Mouse (Mus musculus) neural tube, embryonic 14.5 days (tissue): ENCODE results near the gene Acss1. TPM values are rescaled to one million over a fixed set of nuclear protein-coding genes. Genes with fewer than 3 reads are reported as not detected.

Source experiments
- ATAC-seq: fragments of 200-750 bp; cut with Nextera tagmentation; 2 replicates; pipeline ENCODE4 v1.8.0; 2017; ENCODE audit warnings: low read depth, mild to moderate bottlenecking, moderate TSS enrichment, moderate library complexity
- H3K27ac ChIP-seq: fragments of 300-500 bp; sonication (generic); 2 replicates; pipeline ENCODE4 v1.5.1; 2014; ENCODE audit warnings: low read depth, mild to moderate bottlenecking, control low read depth, low read length, moderate library complexity, mixed read lengths
- H3K27me3 ChIP-seq: fragments of 300-500 bp; sonication (generic); 2 replicates; pipeline ENCODE4 v1.6.1; 2014; ENCODE audit warnings: low read length; ENCODE audit not compliant: control insufficient read depth, insufficient read depth
- H3K36me3 ChIP-seq: fragments of 300-500 bp; sonication (generic); 2 replicates; pipeline ENCODE4 v1.6.1; 2014; ENCODE audit warnings: low read length, mixed read lengths; ENCODE audit not compliant: control insufficient read depth, insufficient read depth
- H3K4me1 ChIP-seq: fragments of 300-500 bp; sonication (generic); 2 replicates; pipeline ENCODE4 v1.6.1; 2014; ENCODE audit warnings: low read length; ENCODE audit not compliant: control insufficient read depth, insufficient read depth
- H3K4me2 ChIP-seq: fragments of 300-500 bp; sonication (generic); 2 replicates; pipeline ENCODE4 v1.6.1; 2014; ENCODE audit warnings: mild to moderate bottlenecking, low read depth, low read length, control low read depth
- H3K4me3 ChIP-seq: fragments of 300-500 bp; sonication (generic); 2 replicates; pipeline ENCODE4 v1.5.1; 2014; ENCODE audit warnings: low read depth, low read length, control low read depth, mixed read lengths
- H3K9ac ChIP-seq: fragments of 300-500 bp; sonication (generic); replicated peaks from 2 replicates; pipeline ENCODE4 v1.6.1; 2014; ENCODE audit warnings: low read depth, mild to moderate bottlenecking, control low read depth, low read length, mixed read lengths
- H3K9me3 ChIP-seq: fragments of 300-500 bp; sonication (generic); 2 replicates; pipeline ENCODE4 v1.6.1; 2016; ENCODE audit warnings: low read length; ENCODE audit not compliant: control insufficient read depth
- WGBS: fragments of 180-500 bp; shearing (Covaris S2); extraction: QIAGEN DNeasy Blood & Tissue Kit; methylation state at CpG from one replicate; pipeline ENCODE4 v1.1.7; 2014; 5-methylcytosine and 5-hydroxymethylcytosine counted together
- polyA plus RNA-seq: library from polyadenylated mRNA; unstranded; fragments of >200 nt; fragmentation: Nextera tagmentation; extraction: Ambion mirVana; gene quantifications from 2 replicates; pipeline ENCODE4 v1.2.1, GENCODE M21; 2014

The Acss1 gene
- polyA plus RNA-seq, 1 experiment from 2014 or later: 13.0 TPM

DNA sequence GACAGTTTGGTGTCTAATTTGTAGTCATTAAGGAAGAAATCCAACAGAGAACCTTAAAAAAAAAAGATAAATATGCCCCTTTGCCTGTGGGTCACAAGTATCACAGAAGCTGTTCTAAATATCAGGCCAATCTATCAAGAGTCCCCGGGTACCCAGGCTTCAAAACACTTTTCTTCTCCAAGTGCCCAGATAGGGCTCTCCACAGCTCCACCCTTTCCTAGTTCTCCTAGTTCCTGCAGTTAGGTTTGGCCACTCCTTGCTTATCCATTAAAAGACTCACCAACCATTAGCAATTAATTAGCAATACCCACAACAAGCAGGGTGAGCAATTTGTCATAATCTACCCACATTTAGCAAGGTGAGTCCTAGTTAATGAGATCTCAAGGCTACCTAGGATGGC, 61.2 kb downstream of the Acss1 start:
- Histone ChIP-seq H3K36me3 (no peaks in the 10 kb centered on the region), H3K27ac (no peak overlapping the region), H3K27me3 (no peaks in the 10 kb centered on the region), H3K4me1 (peaks cover 10% of the 10 kb centered on the region; the same call in 1 of the 2 replicates), H3K9me3 (no peaks in the 10 kb centered on the region), H3K9ac (no peak overlapping the region), H3K4me2 (peak overlapping the region; percentile 85), H3K4me3 (peak overlapping the region; percentile 85; the same call in 1 of the 2 replicates)
- ATAC-seq: no peak
- 62% methylated on average over 1 of the region's 1 CpGs for WGBS

DNA sequence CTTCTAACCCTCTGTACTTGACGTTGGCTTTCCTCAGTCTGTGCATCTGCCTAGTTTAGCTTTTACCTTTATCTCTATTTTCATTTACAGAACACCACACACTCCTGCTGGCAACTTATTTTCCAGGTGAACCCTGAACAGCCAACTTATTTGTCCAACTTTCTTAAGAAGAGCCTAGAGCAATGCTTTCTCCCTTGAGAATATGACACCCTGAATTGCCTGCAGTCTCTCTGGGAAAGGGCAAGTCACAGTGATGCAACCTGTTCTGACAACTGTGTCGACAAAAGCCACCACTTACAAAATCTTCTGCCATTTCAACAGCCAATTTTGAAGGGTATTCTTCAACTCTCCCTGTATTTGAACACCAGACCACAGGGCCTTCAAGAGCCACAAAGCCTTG, 63.5 kb downstream of the Acss1 start:
- 88% methylated on average over 2 of the region's 2 CpGs for WGBS
- no peak for ATAC-seq

GRCm38 (mm10) chr2:150602166-150602565, 66.1 kb downstream of the Acss1 start:
- no peaks in the 10 kb centered on the region for H3K27me3 ChIP-seq
- ATAC-seq: no peak
- no peaks in the 10 kb centered on the region for H3K36me3 ChIP-seq
- 88% methylated on average over 2 of the region's 2 CpGs for WGBS
- H3K4me1 ChIP-seq: peaks cover under 1% of the 10 kb centered on the region; the same call in 1 of the 2 replicates
- no peak overlapping the region for H3K27ac ChIP-seq
- no peak overlapping the region for H3K4me3 ChIP-seq
- no peak overlapping the region for H3K4me2 ChIP-seq
- H3K9ac ChIP-seq: no peak overlapping the region
- no peaks in the 10 kb centered on the region for H3K9me3 ChIP-seq

More for the DNA sequence above, 63.5 kb downstream of the Acss1 start:
- H3K27me3 ChIP-seq: no peaks in the 10 kb centered on the region
- no peak overlapping the region for H3K27ac ChIP-seq
- peaks cover 10% of the 10 kb centered on the region; the same call in 1 of the 2 replicates for H3K4me1 ChIP-seq
- H3K4me2 ChIP-seq: no peak overlapping the region
- H3K9ac ChIP-seq: no peak overlapping the region
- no peaks in the 10 kb centered on the region for H3K36me3 ChIP-seq
- no peak overlapping the region for H3K4me3 ChIP-seq
- H3K9me3 ChIP-seq: no peaks in the 10 kb centered on the region

DNA sequence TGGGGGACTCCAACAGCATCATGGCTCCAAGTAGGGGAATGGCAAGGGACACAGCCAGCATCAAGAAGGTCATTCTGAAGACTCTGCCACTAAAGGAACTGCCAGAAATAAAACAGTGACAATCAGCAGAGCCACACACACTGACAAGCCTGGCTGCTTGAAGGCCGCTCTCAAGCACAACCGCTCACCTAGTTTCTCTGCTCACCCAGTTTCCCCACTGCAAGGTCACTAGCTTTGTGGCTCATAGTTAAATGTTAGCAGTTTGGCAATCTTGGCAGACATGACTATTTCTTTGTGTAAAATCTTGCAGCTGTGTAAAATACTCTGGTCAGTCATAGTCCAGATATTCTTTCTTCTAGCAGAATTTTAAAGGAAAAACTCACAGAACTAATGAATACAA, 68.0 kb downstream of the Acss1 start:
- H3K4me1 ChIP-seq: no peaks in the 10 kb centered on the region
- no peak overlapping the region for H3K4me2 ChIP-seq
- 93% methylated on average over 2 of the region's 2 CpGs for WGBS
- no peak overlapping the region for H3K27ac ChIP-seq
- H3K9ac ChIP-seq: no peak overlapping the region
- no peak overlapping the region for H3K4me3 ChIP-seq
- no peaks in the 10 kb centered on the region for H3K27me3 ChIP-seq
- H3K9me3 ChIP-seq: no peaks in the 10 kb centered on the region
- no peaks in the 10 kb centered on the region for H3K36me3 ChIP-seq
- no peak for ATAC-seq

DNA sequence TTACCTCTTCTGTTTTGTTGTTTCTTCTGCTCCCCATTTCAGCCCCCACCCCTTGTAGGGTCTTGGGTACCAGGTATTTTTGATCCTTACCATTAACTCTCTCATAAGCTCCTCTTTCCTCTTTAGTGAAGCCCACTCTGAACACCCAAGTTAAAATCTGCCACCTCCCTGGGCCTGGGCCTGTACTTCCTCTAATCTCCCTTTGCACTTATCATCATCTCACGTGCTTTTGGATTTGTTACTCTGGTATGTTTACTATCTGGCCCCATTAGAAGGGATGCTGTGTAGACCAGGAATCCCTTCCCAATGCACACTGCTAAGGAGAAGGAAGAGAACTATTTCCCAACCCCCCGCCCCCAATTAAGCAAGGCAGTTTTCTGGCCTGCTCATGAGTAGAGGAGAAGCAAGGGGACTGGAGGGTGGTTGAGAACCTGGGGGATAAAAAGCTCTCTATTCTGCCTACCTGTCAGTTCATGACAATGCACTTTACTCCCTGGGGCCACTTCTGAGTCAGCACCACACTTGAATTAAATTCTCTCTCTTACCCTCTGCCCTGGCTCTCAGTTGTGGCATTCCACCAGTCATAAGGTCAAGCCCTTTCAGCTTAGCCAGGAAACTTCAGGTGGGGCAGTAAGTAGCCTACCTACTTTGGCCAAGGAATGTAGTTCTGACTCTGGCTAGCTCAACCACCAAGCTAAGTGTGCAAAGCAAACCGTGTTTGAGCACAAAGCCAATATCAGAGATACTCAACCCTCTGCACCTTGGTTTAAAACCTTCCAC, 72.7 kb downstream of the Acss1 start:
- Histone ChIP-seq H3K9me3 (no peaks in the 10 kb centered on the region), H3K9ac (no peak overlapping the region), H3K4me2 (no peak overlapping the region), H3K4me1 (no peaks in the 10 kb centered on the region), H3K27me3 (no peaks in the 10 kb centered on the region), H3K4me3 (no peak overlapping the region), H3K27ac (no peak overlapping the region), H3K36me3 (peaks cover 5% of the 10 kb centered on the region)
- WGBS: 93% methylated on average over 3 of the region's 3 CpGs
- ATAC-seq: no peak

DNA sequence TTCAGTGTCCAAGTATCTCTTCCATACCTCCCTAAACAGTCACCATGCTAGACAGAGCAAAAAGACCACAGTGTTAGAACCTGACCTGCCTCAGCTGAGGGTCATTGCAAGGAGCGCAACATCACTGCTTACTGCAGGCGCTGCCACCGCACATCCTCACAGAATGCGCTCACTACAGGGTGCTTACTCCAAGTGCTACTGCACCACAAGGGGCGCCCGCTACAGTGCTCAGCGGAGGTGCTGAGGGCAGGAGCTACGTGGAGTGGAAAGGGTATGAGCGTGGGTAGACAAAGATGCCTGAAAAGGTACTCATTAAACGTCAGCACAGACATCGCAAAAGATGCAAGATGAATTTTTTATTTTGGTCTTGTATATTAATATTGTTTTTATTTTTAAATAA, 79.2 kb downstream of the Acss1 start:
- peaks cover 37% of the 10 kb centered on the region for H3K36me3 ChIP-seq
- no peak overlapping the region for H3K27ac ChIP-seq
- H3K9ac ChIP-seq: no peak overlapping the region
- 80% methylated on average over 11 of the region's 11 CpGs for WGBS
- ATAC-seq: no peak
- no peaks in the 10 kb centered on the region for H3K27me3 ChIP-seq
- H3K4me2 ChIP-seq: no peak overlapping the region
- no peak overlapping the region for H3K4me3 ChIP-seq
- no peaks in the 10 kb centered on the region for H3K9me3 ChIP-seq
- H3K4me1 ChIP-seq: no peaks in the 10 kb centered on the region

DNA sequence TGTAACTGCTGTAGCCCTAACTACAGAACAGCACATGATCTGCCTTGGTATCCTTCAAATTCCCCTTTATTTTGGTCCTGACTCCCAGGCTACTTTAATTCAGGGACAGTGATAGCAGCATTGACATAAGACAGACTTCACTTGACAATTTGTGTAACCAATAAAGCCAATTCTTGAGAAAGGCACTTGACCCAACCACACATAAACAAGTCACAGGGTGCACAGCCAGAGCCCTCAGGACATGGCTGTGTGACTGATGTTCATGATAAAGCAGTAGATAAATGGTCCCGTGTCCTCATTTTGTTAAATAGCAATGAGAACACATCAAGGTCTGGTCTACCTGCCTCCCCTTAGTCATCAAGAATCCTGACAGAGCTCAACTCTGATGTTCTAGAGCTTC, 88.7 kb downstream of the Acss1 start:
- Histone ChIP-seq H3K27ac (no peak overlapping the region), H3K9me3 (no peaks in the 10 kb centered on the region), H3K9ac (no peak overlapping the region), H3K36me3 (peaks cover 14% of the 10 kb centered on the region), H3K4me3 (no peak overlapping the region), H3K27me3 (no peaks in the 10 kb centered on the region), H3K4me1 (no peaks in the 10 kb centered on the region), H3K4me2 (no peak overlapping the region)
- WGBS: 96% methylated on average over 1 of the region's 1 CpGs
- no peak for ATAC-seq

DNA sequence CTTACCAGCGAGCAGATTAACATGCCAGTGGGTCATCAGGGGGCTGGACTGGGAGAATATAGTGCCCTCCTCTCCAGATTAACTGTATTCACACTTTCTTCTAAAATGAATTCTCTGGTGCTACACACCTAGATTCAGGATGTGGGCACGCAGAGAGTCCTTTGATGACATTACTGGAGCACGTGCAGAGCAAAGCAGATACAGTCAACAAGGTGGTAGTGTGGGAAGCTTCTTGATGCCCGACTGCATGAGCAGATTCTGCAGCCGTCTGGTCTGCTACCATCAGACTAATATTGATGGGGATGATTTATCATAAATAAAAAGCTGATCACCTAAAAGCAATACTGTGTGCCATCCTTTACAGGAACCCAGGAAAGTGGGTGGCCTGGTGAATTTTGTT, 89.7 kb downstream of the Acss1 start:
- Histone ChIP-seq H3K27me3 (no peaks in the 10 kb centered on the region), H3K9ac (no peak overlapping the region), H3K4me1 (no peaks in the 10 kb centered on the region), H3K27ac (no peak overlapping the region), H3K9me3 (no peaks in the 10 kb centered on the region), H3K36me3 (peaks cover 5% of the 10 kb centered on the region), H3K4me2 (no peak overlapping the region), H3K4me3 (no peak overlapping the region)
- no peak for ATAC-seq
- WGBS: 87% methylated on average over 5 of the region's 5 CpGs

DNA sequence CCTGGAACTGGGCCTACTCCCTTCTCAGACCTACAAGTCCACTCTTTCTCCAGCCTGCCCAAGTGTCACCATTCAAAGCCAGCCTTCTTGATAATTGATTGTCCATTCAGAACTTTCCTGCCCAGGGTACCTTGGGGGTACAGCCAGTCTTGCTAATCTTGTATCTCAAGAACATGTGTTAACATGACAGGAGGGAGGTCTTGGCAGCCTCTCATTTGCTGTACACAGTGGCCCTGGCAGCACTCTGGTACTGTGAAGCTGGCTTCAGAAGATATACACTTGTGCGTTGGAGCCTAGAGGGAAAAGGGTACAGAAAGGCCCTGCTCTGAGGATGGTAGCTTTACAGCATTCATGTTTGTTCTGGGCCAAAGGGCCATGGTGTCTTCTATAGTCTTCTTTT, 92.0 kb downstream of the Acss1 start:
- no peak overlapping the region for H3K4me2 ChIP-seq
- H3K4me3 ChIP-seq: no peak overlapping the region
- ATAC-seq: no peak
- no peak overlapping the region for H3K9ac ChIP-seq
- no peak overlapping the region for H3K27ac ChIP-seq
- H3K9me3 ChIP-seq: no peaks in the 10 kb centered on the region
- WGBS: 96% methylated on average over 1 of the region's 1 CpGs
- H3K36me3 ChIP-seq: no peaks in the 10 kb centered on the region; the same call in 1 of the 2 replicates
- H3K27me3 ChIP-seq: no peaks in the 10 kb centered on the region
- H3K4me1 ChIP-seq: no peaks in the 10 kb centered on the region
